Mouse (Mus musculus): ENCODE measurements around the gene Zkscan3. TPM values are rescaled to one million over a fixed set of nuclear protein-coding genes. Genes with fewer than 3 reads are reported as not detected.
"Not testable (repeated sequence)": the region's sequence is repeated elsewhere in the genome, so short reads cannot be mapped to it uniquely, and the experiment has no call there.

The Zkscan3 gene
- polyA plus RNA-seq, 1 experiment from 2014 or later, result 101 TPM

DNA sequence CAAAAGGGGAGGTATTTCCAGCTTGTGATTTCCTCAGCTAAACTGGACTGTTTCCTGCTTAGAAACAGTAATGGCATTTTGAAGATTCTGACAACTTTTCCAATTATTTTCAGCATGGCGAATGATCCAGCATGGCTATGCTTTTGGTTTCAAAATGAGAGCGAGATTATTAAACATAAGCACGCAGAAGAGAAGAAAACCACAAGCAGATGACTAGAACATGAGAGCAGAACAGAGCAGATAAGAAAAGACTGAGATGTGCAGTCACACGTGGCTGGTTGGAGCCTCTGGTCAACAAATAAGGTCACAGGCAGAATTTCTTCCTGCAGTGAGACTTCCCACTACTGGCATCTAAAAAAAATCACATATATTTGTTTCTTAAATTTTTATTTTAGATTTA, 12.7 kb upstream of the Zkscan3 start:
- no peak overlapping the region for H3K4me2 ChIP-seq (replicated peaks)
- 76% methylated on average over 4 of the region's 4 CpGs for WGBS

DNA sequence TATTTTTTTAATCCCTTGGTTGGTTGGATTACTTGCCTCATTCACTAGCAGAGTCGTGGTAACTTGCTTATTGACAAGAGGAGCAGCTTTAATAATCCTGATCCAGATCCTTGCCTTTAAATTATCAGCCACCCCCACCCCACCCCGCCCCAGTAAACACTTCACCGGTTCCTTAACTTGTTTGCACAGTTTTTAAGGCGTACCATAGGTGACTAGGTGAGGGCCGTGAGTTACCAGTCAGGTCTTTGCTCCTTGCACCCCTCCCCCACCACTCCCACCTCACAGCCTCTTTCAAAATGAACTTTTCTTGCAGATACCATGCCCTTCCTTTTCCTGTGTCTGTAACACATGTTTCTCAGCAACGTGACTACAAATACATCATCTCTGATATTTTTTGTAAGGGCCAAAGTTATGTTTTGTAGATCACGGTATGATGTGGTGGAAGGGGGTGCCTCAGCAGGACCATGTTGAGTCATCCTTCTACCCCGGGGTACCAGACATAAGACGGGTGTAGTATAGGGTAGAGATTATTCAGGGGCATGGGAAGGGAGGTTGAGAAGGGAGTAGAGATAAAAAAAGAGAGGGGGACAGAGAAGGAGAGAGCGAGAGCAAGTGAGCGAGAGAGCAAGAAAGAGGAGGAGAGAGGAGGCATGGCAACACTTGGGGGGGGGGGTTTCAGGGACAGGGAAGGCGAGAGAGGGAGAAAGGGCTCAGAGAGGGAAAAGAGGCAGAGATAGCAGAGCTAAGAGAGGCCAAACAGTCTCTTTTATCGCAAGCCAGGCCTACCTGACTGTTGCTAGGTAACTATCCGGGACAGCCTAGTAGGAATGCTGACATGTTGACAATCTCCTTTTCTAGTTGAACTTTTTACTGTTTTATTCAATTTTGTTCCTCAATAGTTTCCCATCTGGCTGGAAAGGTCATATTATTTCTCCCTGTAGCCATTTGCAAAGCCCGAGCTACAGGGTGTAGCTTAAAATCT, 12.0 kb upstream of the Zkscan3 start:
- Histone ChIP-seq H3K4me2 (replicated peaks) (no peak overlapping the region), H3K4me1 (no peaks in the 10 kb centered on the region), H3K4me3 (no peak overlapping the region), H3K27ac (no peak overlapping the region), H3K9ac (no peak overlapping the region), H3K9me3 (no peaks in the 10 kb centered on the region), H3K36me3 (no peaks in the 10 kb centered on the region), H3K27me3 (no peaks in the 10 kb centered on the region)
- no peak for ATAC-seq (ENCODE audit: insufficient number of reproducible peaks, insufficient read depth, low FRiP score, low TSS enrichment)
- WGBS, result 74% methylated on average over 15 of the region's 15 CpGs

More for the DNA sequence above, 12.7 kb upstream of the Zkscan3 start:
- no peak overlapping the region for H3K27ac ChIP-seq
- no peak for ATAC-seq (ENCODE audit: insufficient number of reproducible peaks, insufficient read depth, low FRiP score, low TSS enrichment)
- H3K9me3 ChIP-seq, result no peaks in the 10 kb centered on the region
- no peaks in the 10 kb centered on the region for H3K4me1 ChIP-seq
- H3K9ac ChIP-seq, result no peak overlapping the region
- no peaks in the 10 kb centered on the region for H3K36me3 ChIP-seq
- no peaks in the 10 kb centered on the region for H3K27me3 ChIP-seq
- no peak overlapping the region for H3K4me3 ChIP-seq

DNA sequence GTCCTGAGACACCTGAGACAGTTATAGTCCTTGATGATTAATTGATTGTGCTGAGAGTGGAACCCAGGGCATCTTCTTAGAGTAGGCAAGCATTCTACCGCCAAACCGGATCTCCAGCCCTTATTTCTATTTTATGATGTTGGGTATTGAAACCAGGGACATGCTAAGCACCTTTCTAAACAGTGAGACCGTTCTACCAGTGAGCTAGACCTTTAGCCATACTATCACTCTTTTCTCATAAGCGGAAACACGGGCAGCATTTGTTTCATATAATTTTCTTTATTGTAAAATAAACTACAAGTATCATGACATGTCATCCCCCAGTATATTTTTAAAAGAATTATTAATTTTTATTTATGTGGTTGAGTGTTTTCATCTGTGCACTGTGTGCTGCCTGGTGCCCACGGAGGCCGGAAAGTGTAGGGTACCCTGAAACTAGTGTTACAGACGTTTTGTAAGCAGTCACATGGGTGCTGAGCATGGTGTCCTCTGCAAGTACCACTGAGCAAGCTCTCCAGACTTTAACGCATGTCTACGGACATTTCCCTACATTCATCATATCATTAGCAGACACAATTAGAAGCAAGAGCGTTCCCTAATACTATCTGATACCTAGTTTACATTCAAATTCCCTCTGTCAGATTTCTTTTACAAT, 6.4 kb upstream of the Zkscan3 start:
- Histone ChIP-seq H3K27ac (0 out of 2 replicates have a peak overlapping the region, but pooled peaks have one; percentile 42), H3K4me1 (no peaks in the 10 kb centered on the region; the same call in 1 of the 2 replicates), H3K9me3 (no peaks in the 10 kb centered on the region), H3K36me3 (no peaks in the 10 kb centered on the region), H3K9ac (peak overlapping the region; percentile 68; the same call in 1 of the 2 replicates), H3K4me3 (peak overlapping the region; percentile 49), H3K4me2 (replicated peaks) (peak overlapping the region; percentile 63), H3K27me3 (no peaks in the 10 kb centered on the region)
- no peak for ATAC-seq (ENCODE audit: insufficient number of reproducible peaks, insufficient read depth, low FRiP score, low TSS enrichment)
- 50% methylated on average over 11 of the region's 11 CpGs for WGBS

DNA sequence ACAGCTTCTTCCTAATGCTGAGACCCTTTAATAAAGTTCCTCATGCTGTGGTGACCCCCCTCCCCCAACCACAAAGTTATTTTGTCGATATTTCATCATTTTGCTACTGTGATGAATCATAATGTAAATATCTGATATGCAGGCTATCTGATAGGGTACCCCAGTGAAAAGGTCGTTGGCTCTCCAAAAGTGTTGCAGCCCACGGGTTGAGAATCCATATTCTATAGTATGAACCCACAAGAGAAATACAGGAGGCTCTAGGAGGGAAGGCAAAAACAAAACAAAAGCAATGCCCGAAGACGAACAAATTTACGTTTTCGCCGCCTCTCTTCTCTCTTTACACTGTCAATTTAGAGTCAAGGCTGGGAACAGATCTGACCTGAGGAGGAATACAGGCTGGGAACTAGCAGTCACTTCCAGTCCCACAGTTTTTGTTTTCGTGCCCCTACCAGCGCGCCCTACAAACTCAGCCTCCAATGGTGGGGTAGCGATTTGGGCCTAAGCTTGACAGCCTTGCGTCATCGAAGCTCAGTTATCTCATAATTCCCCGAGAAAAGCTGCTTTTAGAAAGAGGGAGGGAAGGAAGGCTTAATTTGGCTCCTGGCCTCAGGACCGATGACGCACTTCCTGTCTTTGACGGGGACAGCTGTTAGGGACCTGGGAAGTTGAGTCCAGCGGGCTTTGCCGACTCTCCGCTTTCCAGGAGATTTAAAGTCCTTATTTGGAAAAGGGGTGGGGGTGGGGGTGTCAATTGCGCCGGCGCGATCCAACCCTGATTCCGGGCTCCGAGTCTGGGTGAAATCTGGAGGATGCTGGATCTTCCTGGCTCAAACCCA, 5.6 kb upstream of the Zkscan3 start:
- peak; percentile 91 for ATAC-seq (ENCODE audit: insufficient number of reproducible peaks, insufficient read depth, low FRiP score, low TSS enrichment)
- 3% methylated on average over 27 of the region's 27 CpGs for WGBS
- H3K27ac ChIP-seq, result peak overlapping the region; percentile 65; the same call in 1 of the 2 replicates

DNA sequence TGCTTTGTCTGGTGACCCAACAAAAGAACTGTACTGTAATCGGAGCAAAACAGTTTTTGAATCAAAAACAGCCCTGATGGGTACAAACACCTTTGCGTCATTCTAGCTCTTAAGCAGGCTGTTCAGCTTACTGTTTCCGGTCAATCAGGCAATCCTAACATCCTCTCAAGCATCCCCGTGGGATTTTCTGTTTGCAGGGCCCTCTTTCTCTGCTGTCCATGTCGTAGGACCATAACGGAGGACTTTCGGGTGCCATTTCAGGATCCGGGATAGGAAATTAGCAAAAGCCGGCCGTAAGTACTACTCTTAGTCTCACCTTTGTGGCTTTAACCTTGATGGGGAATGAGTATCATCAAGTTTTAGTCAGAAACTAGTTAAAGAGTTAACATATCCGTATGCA, 4.8 kb upstream of the Zkscan3 start:
- ATAC-seq (ENCODE audit: insufficient number of reproducible peaks, insufficient read depth, low FRiP score, low TSS enrichment), result no peak
- Histone ChIP-seq H3K36me3 (no peaks in the 10 kb centered on the region), H3K9me3 (no peaks in the 10 kb centered on the region), H3K9ac (no peak overlapping the region), H3K4me3 (no peak overlapping the region), H3K4me2 (replicated peaks) (peak overlapping the region; percentile 63), H3K27ac (no peak overlapping the region), H3K27me3 (no peaks in the 10 kb centered on the region), H3K4me1 (no peaks in the 10 kb centered on the region; the same call in 1 of the 2 replicates)
- 73% methylated on average over 11 of the region's 11 CpGs for WGBS

More for the DNA sequence above, 5.6 kb upstream of the Zkscan3 start:
- no peaks in the 10 kb centered on the region for H3K36me3 ChIP-seq
- no peaks in the 10 kb centered on the region for H3K27me3 ChIP-seq
- peak overlapping the region; percentile 68 for H3K9ac ChIP-seq
- H3K4me1 ChIP-seq, result no peaks in the 10 kb centered on the region; the same call in 1 of the 2 replicates
- peak overlapping the region; percentile 49 for H3K4me3 ChIP-seq
- H3K4me2 ChIP-seq (replicated peaks), result peak overlapping the region; percentile 63
- no peaks in the 10 kb centered on the region for H3K9me3 ChIP-seq

DNA sequence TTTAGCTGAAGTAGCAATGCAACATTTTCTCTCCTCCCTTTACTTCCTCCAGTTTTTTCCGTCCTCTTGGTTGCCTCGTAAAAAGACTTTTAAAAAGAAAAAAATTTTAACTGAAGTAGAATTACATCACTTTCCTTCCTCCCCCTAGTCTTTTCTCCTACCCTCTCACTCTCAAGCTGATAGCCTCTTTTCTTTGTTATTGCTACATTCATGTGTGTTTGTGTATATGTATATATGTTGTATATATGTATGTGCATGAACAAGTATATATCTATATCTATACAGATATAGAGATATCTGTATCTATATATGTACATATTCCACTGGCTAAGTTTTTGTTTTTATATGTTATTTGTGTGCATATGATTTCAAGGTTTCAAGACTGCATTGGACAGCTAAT, 293 bp upstream of the Zkscan3 start:
- peaks cover 8% of the 10 kb centered on the region for H3K4me1 ChIP-seq
- no peak for ATAC-seq (ENCODE audit: insufficient number of reproducible peaks, insufficient read depth, low FRiP score, low TSS enrichment)
- H3K4me3 ChIP-seq, result peak overlapping the region; percentile 84
- H3K9ac ChIP-seq, result peak overlapping the region; percentile 83; the same call in 1 of the 2 replicates
- H3K27me3 ChIP-seq, result no peaks in the 10 kb centered on the region
- WGBS, result 0% methylated on average over 2 of the region's 2 CpGs
- no peak overlapping the region for H3K27ac ChIP-seq
- H3K9me3 ChIP-seq, result no peaks in the 10 kb centered on the region
- peaks cover 9% of the 10 kb centered on the region; the same call in 1 of the 2 replicates for H3K36me3 ChIP-seq
- peak overlapping the region; percentile 60 for H3K4me2 ChIP-seq (replicated peaks)

DNA sequence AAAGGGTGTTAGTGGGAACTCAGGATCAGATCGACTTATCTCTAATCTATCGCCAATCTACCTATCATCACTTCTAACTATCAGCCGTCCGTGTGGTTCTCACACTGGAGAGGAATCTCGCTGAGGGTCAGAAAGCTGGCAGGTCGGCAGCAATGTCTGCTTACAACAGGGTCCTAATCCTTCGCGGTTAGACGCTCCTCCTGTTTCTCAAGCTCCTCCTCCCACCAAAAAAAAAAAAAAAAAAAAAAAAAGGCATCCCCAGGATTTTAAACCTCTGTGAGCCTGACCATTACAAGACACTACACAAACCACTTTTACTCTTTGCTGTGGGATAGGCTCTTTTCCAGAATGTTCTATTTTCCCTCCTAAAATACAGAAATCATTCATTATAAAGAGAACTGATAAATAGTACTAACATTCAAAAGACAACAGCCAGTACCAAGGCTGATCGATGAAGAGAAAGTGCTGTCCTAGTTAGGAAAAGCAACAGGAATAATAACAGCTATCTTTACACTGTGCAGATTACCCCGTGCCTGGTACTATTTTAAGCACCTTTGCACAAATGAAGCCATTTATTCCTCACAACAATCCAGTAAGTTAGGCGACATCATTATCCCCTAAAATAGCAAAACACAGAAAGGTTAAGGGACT, 794 bp downstream of the Zkscan3 start:
- WGBS, result 13% methylated on average over 12 of the region's 12 CpGs
- peaks cover 8% of the 10 kb centered on the region for H3K4me1 ChIP-seq
- no peaks in the 10 kb centered on the region for H3K27me3 ChIP-seq
- no peaks in the 10 kb centered on the region for H3K9me3 ChIP-seq
- H3K27ac ChIP-seq, result peak overlapping the region; percentile 69
- no peak for ATAC-seq (ENCODE audit: insufficient number of reproducible peaks, insufficient read depth, low FRiP score, low TSS enrichment)
- H3K4me3 ChIP-seq, result peak overlapping the region; percentile 84
- H3K4me2 ChIP-seq (replicated peaks), result peak overlapping the region; percentile 60
- H3K9ac ChIP-seq, result peak overlapping the region; percentile 83
- H3K36me3 ChIP-seq, result peaks cover 12% of the 10 kb centered on the region; the same call in 1 of the 2 replicates

DNA sequence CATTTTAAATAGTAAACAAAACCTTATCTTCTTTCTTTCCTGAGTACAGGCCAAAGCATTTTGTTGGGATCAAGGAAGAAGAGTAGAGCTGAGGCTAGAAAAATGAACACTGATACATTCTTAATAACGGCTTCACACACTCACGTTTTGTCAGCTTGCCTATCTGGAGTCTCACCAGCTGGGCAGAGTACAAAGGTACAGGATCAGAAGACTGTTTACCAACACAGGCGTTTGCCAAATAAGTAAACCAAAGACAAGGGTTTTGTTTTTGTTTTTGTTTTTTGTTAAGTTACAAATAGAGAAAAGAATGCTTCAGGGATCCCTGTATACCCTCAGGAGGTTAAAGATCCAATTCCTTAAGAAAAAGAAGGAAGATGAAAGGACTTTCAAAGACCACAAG, 1.4 kb downstream of the Zkscan3 start:
- ATAC-seq (ENCODE audit: insufficient number of reproducible peaks, insufficient read depth, low FRiP score, low TSS enrichment), result no peak
- 78% methylated on average over 3 of the region's 3 CpGs for WGBS
- Histone ChIP-seq H3K27me3 (no peaks in the 10 kb centered on the region), H3K9ac (no peak overlapping the region), H3K4me1 (peaks cover 8% of the 10 kb centered on the region), H3K36me3 (peaks cover 18% of the 10 kb centered on the region; the same call in 1 of the 2 replicates), H3K4me3 (peak overlapping the region; percentile 84), H3K27ac (no peak overlapping the region), H3K4me2 (replicated peaks) (peak overlapping the region; percentile 60), H3K9me3 (no peaks in the 10 kb centered on the region)

DNA sequence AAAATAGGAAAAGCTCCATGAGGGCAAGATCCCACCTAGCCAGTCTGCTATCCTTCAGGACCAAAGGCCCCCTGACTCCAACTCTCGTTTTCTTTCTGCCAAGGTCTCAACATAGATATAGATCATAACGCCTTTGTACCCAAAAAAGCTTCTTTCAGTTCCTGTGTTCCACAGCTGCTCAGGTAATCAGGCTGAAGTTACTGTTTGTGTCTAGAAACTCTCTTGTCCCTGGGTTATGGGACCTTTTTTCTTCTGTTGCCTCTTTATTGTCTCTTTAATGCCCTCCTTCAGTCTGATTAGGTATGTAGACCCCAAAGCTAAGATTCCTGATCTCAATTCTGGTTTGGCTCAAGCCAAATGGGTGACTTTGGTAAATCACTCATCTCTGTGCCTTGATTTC, 5.1 kb downstream of the Zkscan3 start:
- WGBS, result 91% methylated on average over 2 of the region's 2 CpGs
- Histone ChIP-seq H3K4me1 (peaks cover 8% of the 10 kb centered on the region), H3K4me3 (no peak overlapping the region), H3K9me3 (no peaks in the 10 kb centered on the region), H3K27me3 (no peaks in the 10 kb centered on the region), H3K36me3 (peaks cover 49% of the 10 kb centered on the region), H3K4me2 (replicated peaks) (no peak overlapping the region), H3K27ac (no peak overlapping the region), H3K9ac (no peak overlapping the region)
- no peak for ATAC-seq (ENCODE audit: insufficient number of reproducible peaks, insufficient read depth, low FRiP score, low TSS enrichment)

DNA sequence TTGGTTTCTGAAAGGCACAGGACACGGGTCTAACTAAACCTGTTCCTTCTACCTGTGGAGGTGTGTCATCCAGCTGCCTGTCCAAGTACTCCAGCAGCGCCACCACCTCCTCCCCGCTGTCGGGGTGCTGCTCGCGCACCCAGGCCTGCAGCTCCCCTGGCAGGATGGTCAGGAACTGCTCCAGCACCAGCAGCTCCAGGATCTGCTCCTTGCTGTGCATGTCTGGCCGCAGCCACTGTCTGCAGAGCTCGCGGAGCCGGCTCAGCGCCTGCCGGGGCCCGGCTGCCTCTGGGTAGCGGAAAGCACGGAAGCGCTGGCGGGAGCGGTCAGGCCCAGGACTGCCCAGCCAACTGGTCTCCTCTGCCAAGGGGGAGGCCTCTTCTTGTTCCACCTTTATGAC, 6.5 kb downstream of the Zkscan3 start:
- H3K4me2 ChIP-seq (replicated peaks); H3K9me3 ChIP-seq; H3K9ac ChIP-seq; H3K27ac ChIP-seq; H3K4me3 ChIP-seq; H3K27me3 ChIP-seq; H3K4me1 ChIP-seq: not testable (repeated sequence)
- 87% methylated on average over 18 of the region's 18 CpGs for WGBS
- ATAC-seq (ENCODE audit: insufficient number of reproducible peaks, insufficient read depth, low FRiP score, low TSS enrichment), result 0 out of 2 replicates have a peak, but pooled peaks have one; percentile 47
- peaks cover 63% of the 10 kb centered on the region for H3K36me3 ChIP-seq

DNA sequence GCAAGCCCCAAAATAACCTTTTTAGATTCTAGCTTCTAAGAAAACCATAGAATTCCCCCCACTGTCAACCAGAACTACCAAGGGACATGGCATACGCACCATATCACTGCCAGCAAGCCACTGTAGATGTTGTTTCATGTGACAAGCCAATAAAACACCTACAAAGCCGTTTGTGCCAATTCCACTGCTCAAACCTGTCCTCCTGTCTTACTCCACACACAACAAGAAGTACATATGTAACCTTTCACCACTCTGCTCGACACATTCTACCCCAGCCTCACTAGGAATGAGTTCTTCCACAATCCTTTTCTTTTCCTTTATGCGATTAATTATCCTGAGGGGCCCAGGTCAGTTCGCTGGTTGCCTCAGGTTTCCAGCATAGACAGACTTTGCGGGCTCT, 6.9 kb downstream of the Zkscan3 start:
- Histone ChIP-seq H3K4me1 (no peaks in the 10 kb centered on the region), H3K27me3 (no peaks in the 10 kb centered on the region), H3K9me3 (no peaks in the 10 kb centered on the region), H3K36me3 (peaks cover 67% of the 10 kb centered on the region), H3K9ac (no peak overlapping the region), H3K27ac (no peak overlapping the region), H3K4me2 (replicated peaks) (no peak overlapping the region), H3K4me3 (no peak overlapping the region)
- WGBS, result 93% methylated on average over 6 of the region's 6 CpGs
- no peak for ATAC-seq (ENCODE audit: insufficient number of reproducible peaks, insufficient read depth, low FRiP score, low TSS enrichment)

All from embryonic facial prominence, embryonic 12.5 days (tissue).